Mouse (Mus musculus) embryonic facial prominence, embryonic 14.5 days (tissue): ENCODE data around the gene Dvl2. TPM values are rescaled to one million over a fixed set of nuclear protein-coding genes. Genes with fewer than 3 reads are reported as not detected.
"Not testable (repeated sequence)": the region's sequence is repeated elsewhere in the genome, so short reads cannot be mapped to it uniquely, and the experiment has no call there.

Source experiments
- ATAC-seq: fragments of 200-750 bp; cut with Nextera tagmentation; 2 replicates; pipeline ENCODE4 v1.8.0; 2017; ENCODE audit warnings: low read depth, moderate number of reproducible peaks, moderate TSS enrichment
- DNase-seq: peaks from one replicate; pipeline ENCODE4 v3.0.0-alpha.2; 2015; ENCODE audit warnings: low spot score
- H3K27ac ChIP-seq: fragments of 300-500 bp; sonication (generic); replicated peaks from 2 replicates; pipeline ENCODE4 v1.5.1; 2014; ENCODE audit warnings: low read depth, mild to moderate bottlenecking, low read length, moderate library complexity
- H3K27me3 ChIP-seq: fragments of 300-500 bp; sonication (generic); replicated peaks from 2 replicates; pipeline ENCODE4 v1.6.1; 2014; ENCODE audit warnings: low read length; ENCODE audit not compliant: control insufficient read depth, insufficient read depth
- H3K36me3 ChIP-seq: fragments of 300-500 bp; sonication (generic); 2 replicates; pipeline ENCODE4 v1.6.1; 2014; ENCODE audit warnings: low read length, mixed read lengths; ENCODE audit not compliant: control insufficient read depth, insufficient read depth
- H3K4me1 ChIP-seq: fragments of 300-500 bp; sonication (generic); 2 replicates; pipeline ENCODE4 v1.6.1; 2014; ENCODE audit warnings: antibody characterized with exemption, low read length; ENCODE audit not compliant: control insufficient read depth, insufficient read depth
- H3K4me2 ChIP-seq: fragments of 300-500 bp; sonication (generic); 2 replicates; pipeline ENCODE4 v1.6.1; 2014; ENCODE audit warnings: low read depth, mild to moderate bottlenecking, low read length, moderate library complexity, mixed read lengths
- H3K4me3 ChIP-seq: fragments of 300-500 bp; sonication (generic); 2 replicates; pipeline ENCODE4 v1.5.1; 2014; ENCODE audit warnings: low read depth, mild to moderate bottlenecking, low read length
- H3K9ac ChIP-seq: fragments of 300-500 bp; sonication (generic); 2 replicates; pipeline ENCODE4 v1.6.1; 2014; ENCODE audit warnings: low read depth, mild to moderate bottlenecking, low read length, moderate library complexity, mixed read lengths
- H3K9me3 ChIP-seq: fragments of 300-500 bp; sonication (generic); 2 replicates; pipeline ENCODE4 v1.6.1; 2016; ENCODE audit warnings: low read length; ENCODE audit not compliant: control insufficient read depth
- WGBS: fragments of 180-500 bp; shearing (Covaris S2); extraction: QIAGEN DNeasy Blood & Tissue Kit; methylation state at CpG from one replicate; pipeline ENCODE4 v1.1.7; 2014; 5-methylcytosine and 5-hydroxymethylcytosine counted together
- polyA plus RNA-seq: library from polyadenylated mRNA; unstranded; fragments of >200 nt; fragmentation: Nextera tagmentation; extraction: Ambion mirVana; gene quantifications from 2 replicates; pipeline ENCODE4 v1.2.1, GENCODE M21; 2014

Dvl2 gene
- polyA plus RNA-seq, result 30.8 and 36.2 TPM in 2 replicates

GRCm38 (mm10) chr11:70000396-70000898 is at the start of gene Dvl2:
Gene Dvl2, plus strand, starts transcription at chr11:70000595.
- no peaks in the 10 kb centered on the region for H3K27me3 ChIP-seq
- H3K36me3 ChIP-seq, result peaks cover 36% of the 10 kb centered on the region
- peak within 1 kb of the TSS; percentile 95 for H3K27ac ChIP-seq
- peak within 1 kb of the TSS; percentile 82 for H3K9ac ChIP-seq
- H3K4me1 ChIP-seq, result peaks cover 19% of the 10 kb centered on the region
- DNase-seq, result peak; percentile 99
- peak within 1 kb of the TSS; percentile 94 for H3K4me2 ChIP-seq
- no peaks in the 10 kb centered on the region for H3K9me3 ChIP-seq
- WGBS, result 1% methylated on average over 34 of the region's 48 CpGs
- ATAC-seq, result peak; percentile 50
- H3K4me3 ChIP-seq, result peak within 1 kb of the TSS; percentile 74

GRCm38 (mm10) chr11:69950807-69951459 is 49.5 kb upstream of the Dvl2 start:
- ATAC-seq, result no peak
- DNase-seq, result no peak
- WGBS, result 45% methylated on average over 4 of the region's 4 CpGs
- no peaks in the 10 kb centered on the region; the same call in 1 of the 2 replicates for H3K36me3 ChIP-seq
- no peak overlapping the region for H3K4me2 ChIP-seq
- H3K27ac ChIP-seq, result no peak overlapping the region
- no peaks in the 10 kb centered on the region for H3K27me3 ChIP-seq
- H3K9ac ChIP-seq, result no peak overlapping the region
- peaks cover 10% of the 10 kb centered on the region for H3K4me1 ChIP-seq
- no peaks in the 10 kb centered on the region for H3K9me3 ChIP-seq
- H3K4me3 ChIP-seq, result no peak overlapping the region

- Histone ChIP-seq H3K4me1 (peaks cover 3% of the 10 kb centered on the region), H3K9ac (no peak overlapping the region), H3K27me3 (no peaks in the 10 kb centered on the region), H3K4me2 (no peak overlapping the region), H3K36me3 (no peaks in the 10 kb centered on the region), H3K9me3 (no peaks in the 10 kb centered on the region), H3K4me3 (no peak overlapping the region), H3K27ac (no peak overlapping the region)
- ATAC-seq, result no peak
- 42% methylated on average over 1 of the region's 1 CpGs for WGBS
- DNase-seq, result no peak
Observed at GRCm38 (mm10) chr11:69952274-69952673, 48.1 kb upstream of the Dvl2 start.

- no peak overlapping the region for H3K4me2 ChIP-seq
- H3K27me3 ChIP-seq, result no peaks in the 10 kb centered on the region
- 64% methylated on average over 11 of the region's 11 CpGs for WGBS
- H3K9me3 ChIP-seq, result no peaks in the 10 kb centered on the region
- ATAC-seq, result no peak
- H3K36me3 ChIP-seq, result no peaks in the 10 kb centered on the region
- peaks cover 3% of the 10 kb centered on the region; the same call in 1 of the 2 replicates for H3K4me1 ChIP-seq
- no peak overlapping the region for H3K9ac ChIP-seq
- no peak overlapping the region for H3K4me3 ChIP-seq
- DNase-seq, result no peak
- H3K27ac ChIP-seq, result no peak overlapping the region
Observed at GRCm38 (mm10) chr11:69953267-69953915, 47.0 kb upstream of the Dvl2 start.

GRCm38 (mm10) chr11:69955618-69956017 is 44.8 kb upstream of the Dvl2 start:
- H3K9me3 ChIP-seq, H3K27ac ChIP-seq, ATAC-seq, H3K4me1 ChIP-seq, H3K4me3 ChIP-seq, H3K27me3 ChIP-seq, H3K4me2 ChIP-seq, H3K9ac ChIP-seq, DNase-seq, H3K36me3 ChIP-seq: not testable (repeated sequence)
- WGBS, result 63% methylated on average over 2 of the region's 4 CpGs

- Histone ChIP-seq H3K4me1 (no peaks in the 10 kb centered on the region), H3K27me3 (no peaks in the 10 kb centered on the region), H3K4me2 (no peak overlapping the region), H3K9me3 (no peaks in the 10 kb centered on the region), H3K9ac (no peak overlapping the region), H3K27ac (no peak overlapping the region), H3K36me3 (no peaks in the 10 kb centered on the region), H3K4me3 (no peak overlapping the region)
- ATAC-seq (no peak), DNase-seq (no peak)
- 58% methylated on average over 1 of the region's 1 CpGs for WGBS
Observed at GRCm38 (mm10) chr11:69956218-69956617, 44.2 kb upstream of the Dvl2 start.

GRCm38 (mm10) chr11:69960616-69961015 is 39.8 kb upstream of the Dvl2 start:
- no peaks in the 10 kb centered on the region for H3K36me3 ChIP-seq

GRCm38 (mm10) chr11:69961841-69962240 is 38.6 kb upstream of the Dvl2 start:
- no peak overlapping the region for H3K4me3 ChIP-seq
- H3K4me2 ChIP-seq, result no peak overlapping the region
- H3K27me3 ChIP-seq, result peaks cover 51% of the 10 kb centered on the region
- no peak overlapping the region for H3K9ac ChIP-seq
- WGBS, result 38% methylated on average over 5 of the region's 5 CpGs
- ATAC-seq (no peak), DNase-seq (no peak)
- H3K4me1 ChIP-seq, result peaks cover 4% of the 10 kb centered on the region; the same call in 1 of the 2 replicates
- H3K9me3 ChIP-seq, result no peaks in the 10 kb centered on the region
- no peaks in the 10 kb centered on the region for H3K36me3 ChIP-seq
- H3K27ac ChIP-seq, result no peak overlapping the region

More at GRCm38 (mm10) chr11:69960616-69961015, 39.8 kb upstream of the Dvl2 start:
- H3K27me3 ChIP-seq, result peaks cover 39% of the 10 kb centered on the region
- no peak overlapping the region for H3K4me3 ChIP-seq
- no peaks in the 10 kb centered on the region for H3K9me3 ChIP-seq
- H3K27ac ChIP-seq, result no peak overlapping the region
- no peak overlapping the region for H3K4me2 ChIP-seq
- H3K9ac ChIP-seq, result no peak overlapping the region
- H3K4me1 ChIP-seq, result no peaks in the 10 kb centered on the region
- ATAC-seq (no peak), DNase-seq (no peak)
- WGBS, result 29% methylated on average over 5 of the region's 5 CpGs
